Mouse (Mus musculus) hindbrain, postnatal 0 days (tissue): ENCODE data around the gene Gm17428. TPM values are rescaled to one million over a fixed set of nuclear protein-coding genes. Genes with fewer than 3 reads are reported as not detected.
A peak's percentile ranks its signal among the peaks of the same experiment; 100 is the strongest.
"Not testable (repeated sequence)": the region's sequence is repeated elsewhere in the genome, so short reads cannot be mapped to it uniquely, and the experiment has no call there.

Experiments used
- ATAC-seq: fragments of 200-750 bp; cut with Nextera tagmentation; 2 replicates; pipeline ENCODE4 v1.8.0; 2017; ENCODE audit warnings: mild to moderate bottlenecking, moderate TSS enrichment, moderate library complexity
- DNase-seq: peaks from one replicate; pipeline ENCODE4 v3.0.0-alpha.2; 2015; ENCODE audit warnings: low spot score
- H3K27ac ChIP-seq: fragments of 300-500 bp; sonication (generic); 2 replicates; pipeline ENCODE4 v1.5.1; 2014; ENCODE audit warnings: mild to moderate bottlenecking
- H3K27me3 ChIP-seq: fragments of 300-500 bp; sonication (generic); 2 replicates; pipeline ENCODE4 v1.6.1; 2014; ENCODE audit warnings: low read length, mixed read lengths; ENCODE audit not compliant: insufficient read depth
- H3K36me3 ChIP-seq: fragments of 300-500 bp; sonication (generic); 2 replicates; pipeline ENCODE4 v1.6.1; 2014; ENCODE audit warnings: low read length, mixed read lengths; ENCODE audit not compliant: insufficient read depth
- H3K4me1 ChIP-seq: fragments of 300-500 bp; sonication (generic); 2 replicates; pipeline ENCODE4 v1.6.1; 2014; ENCODE audit warnings: antibody characterized with exemption, low read length, mixed read lengths; ENCODE audit not compliant: insufficient read depth
- H3K4me2 ChIP-seq: fragments of 300-500 bp; sonication (generic); 2 replicates; pipeline ENCODE4 v1.6.1; 2014; ENCODE audit warnings: low read depth, mild to moderate bottlenecking, low read length, moderate library complexity, mixed read lengths
- H3K4me3 ChIP-seq: fragments of 300-500 bp; sonication (generic); 2 replicates; pipeline ENCODE4 v1.5.1; 2014; ENCODE audit warnings: low read length
- H3K9ac ChIP-seq: fragments of 300-500 bp; sonication (generic); replicated peaks from 2 replicates; pipeline ENCODE4 v1.6.1; 2014; ENCODE audit warnings: mild to moderate bottlenecking, low read length, moderate library complexity, mixed read lengths
- H3K9me3 ChIP-seq: fragments of 300-500 bp; sonication (generic); 2 replicates; pipeline ENCODE4 v1.6.1; 2016; ENCODE audit warnings: low read length, mixed read lengths
- CTCF ChIP-seq: IDR thresholded peaks from 2 replicates; pipeline ENCODE4 v1.5.1; 2016; ENCODE audit warnings: antibody characterized with exemption, control low read depth, low read depth
- WGBS: fragments of 180-500 bp; shearing (Covaris S2); extraction: QIAGEN DNeasy Blood & Tissue Kit; methylation state at CpG from one replicate; pipeline ENCODE4 v1.1.7; 2014; 5-methylcytosine and 5-hydroxymethylcytosine counted together
- polyA plus RNA-seq: library from polyadenylated mRNA; unstranded; fragments of >200 nt; fragmentation: Nextera tagmentation; extraction: Ambion mirVana; gene quantifications from 2 replicates; pipeline ENCODE4 v1.2.1, GENCODE M21; 2015
- total RNA-seq: library from RNA; depleted of rRNA; stranded (reverse); fragments of >200 nt; gene quantifications from 2 replicates; pipeline ENCODE4 v1.2.3, GENCODE M21; 2014

Gm17428 gene
- total and polyA plus RNA-seq, 2 experiments from 2014 or later: not detected

- Histone ChIP-seq H3K4me1 (no peaks in the 10 kb centered on the region), H3K9ac (no peak overlapping the region), H3K27me3 (no peaks in the 10 kb centered on the region), H3K4me3 (no peak overlapping the region), H3K36me3 (no peaks in the 10 kb centered on the region), H3K4me2 (no peak overlapping the region), H3K9me3 (no peaks in the 10 kb centered on the region), H3K27ac (no peak overlapping the region)
- DNase-seq (no peak), ATAC-seq (no peak)
- no peak for TF ChIP-seq CTCF
- WGBS: 86% methylated on average over 3 of the region's 3 CpGs
Measured at GRCm38 (mm10) chr14:54967874-54968273, 8.9 kb upstream of the Gm17428 start.

- DNase-seq (no peak), ATAC-seq (no peak)
- Histone ChIP-seq H3K4me1 (no peaks in the 10 kb centered on the region), H3K27me3 (no peaks in the 10 kb centered on the region), H3K27ac (no peak overlapping the region), H3K4me3 (no peak overlapping the region), H3K9ac (no peak overlapping the region), H3K4me2 (no peak overlapping the region), H3K9me3 (no peaks in the 10 kb centered on the region), H3K36me3 (no peaks in the 10 kb centered on the region)
- no peak for TF ChIP-seq CTCF
Measured at GRCm38 (mm10) chr14:54968344-54968743, 8.4 kb upstream of the Gm17428 start.

DNA sequence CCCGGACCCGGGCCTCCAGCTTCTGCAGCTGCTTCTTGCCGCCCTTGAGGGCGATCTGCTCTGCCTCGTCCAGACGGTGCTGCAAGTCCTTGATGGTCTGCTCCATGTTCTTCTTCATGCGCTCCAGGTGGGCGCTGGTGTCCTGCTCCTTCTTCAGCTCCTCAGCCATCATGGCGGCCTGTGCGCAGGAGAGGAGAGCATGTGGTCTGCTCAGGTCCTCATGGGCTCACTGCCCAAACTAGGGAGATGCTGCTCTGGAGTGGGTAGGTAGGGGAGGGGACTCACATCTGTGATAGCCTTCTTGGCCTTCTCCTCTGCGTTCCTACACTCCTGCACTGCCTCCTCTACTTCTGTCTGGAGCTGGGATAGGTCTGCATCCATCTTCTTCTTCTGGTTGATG, 3.9 kb upstream of the Gm17428 start:
- not testable (repeated sequence) for H3K4me2 ChIP-seq
- 97% methylated on average over 7 of the region's 11 CpGs for WGBS

GRCm38 (mm10) chr14:54974068-54974791, 2.5 kb upstream of the Gm17428 start:
- H3K9me3 ChIP-seq: no peaks in the 10 kb centered on the region
- no peaks in the 10 kb centered on the region for H3K36me3 ChIP-seq
- no peak overlapping the region for H3K4me2 ChIP-seq
- no peak overlapping the region for H3K9ac ChIP-seq
- H3K27ac ChIP-seq: peak overlapping the region; percentile 82
- ATAC-seq (peak; percentile 74), DNase-seq (peak; percentile 81)
- no peaks in the 10 kb centered on the region for H3K27me3 ChIP-seq
- H3K4me3 ChIP-seq: no peak overlapping the region
- WGBS: 54% methylated on average over 6 of the region's 6 CpGs
- TF ChIP-seq CTCF: no peak
- H3K4me1 ChIP-seq: peaks cover 6% of the 10 kb centered on the region; the same call in 1 of the 2 replicates

More for the DNA sequence above, 3.9 kb upstream of the Gm17428 start:
- not testable (repeated sequence) for H3K4me1 ChIP-seq, DNase-seq, H3K9me3 ChIP-seq, H3K4me3 ChIP-seq, H3K9ac ChIP-seq, H3K27me3 ChIP-seq, ATAC-seq, H3K36me3 ChIP-seq
- H3K27ac ChIP-seq: peak overlapping the region; percentile 82; the same call in 1 of the 2 replicates

GRCm38 (mm10) chr14:54978664-54979063, 1.9 kb downstream of the Gm17428 start:
- TF ChIP-seq CTCF: no peak
- 89% methylated on average over 8 of the region's 8 CpGs for WGBS
- Histone ChIP-seq H3K4me1 (peaks cover 6% of the 10 kb centered on the region; the same call in 1 of the 2 replicates), H3K27ac (no peak overlapping the region), H3K4me3 (no peak overlapping the region), H3K4me2 (no peak overlapping the region), H3K9ac (no peak overlapping the region), H3K9me3 (no peaks in the 10 kb centered on the region), H3K27me3 (no peaks in the 10 kb centered on the region), H3K36me3 (no peaks in the 10 kb centered on the region)
- DNase-seq (no peak), ATAC-seq (no peak)

DNA sequence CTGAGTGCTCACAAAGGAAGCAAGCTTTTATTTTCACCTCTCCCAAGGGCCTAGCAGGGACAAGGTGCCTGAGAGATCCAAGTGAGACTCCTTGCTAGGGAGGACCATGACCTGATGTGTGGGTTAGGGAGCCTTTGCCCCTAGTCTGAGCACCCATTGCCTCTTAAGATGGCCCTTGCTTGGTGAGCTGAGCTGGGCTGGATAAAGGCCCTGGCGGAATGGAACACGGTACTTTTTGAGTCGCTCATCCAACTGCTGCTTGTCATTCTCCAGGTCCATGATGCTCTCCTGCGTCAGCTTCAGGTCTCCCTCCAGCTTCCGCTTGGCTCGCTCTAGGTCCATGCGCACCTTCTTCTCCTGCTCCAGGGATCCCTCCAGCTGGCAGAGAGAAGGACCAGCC, 5.2 kb downstream of the Gm17428 start:
- Histone ChIP-seq H3K27ac (no peak overlapping the region), H3K4me2 (no peak overlapping the region), H3K36me3 (no peaks in the 10 kb centered on the region), H3K27me3 (no peaks in the 10 kb centered on the region), H3K9ac (no peak overlapping the region), H3K4me1 (no peaks in the 10 kb centered on the region), H3K4me3 (no peak overlapping the region), H3K9me3 (no peaks in the 10 kb centered on the region)
- 100% methylated on average over 7 of the region's 7 CpGs for WGBS
- DNase-seq (no peak), ATAC-seq (no peak)
- no peak for TF ChIP-seq CTCF

DNA sequence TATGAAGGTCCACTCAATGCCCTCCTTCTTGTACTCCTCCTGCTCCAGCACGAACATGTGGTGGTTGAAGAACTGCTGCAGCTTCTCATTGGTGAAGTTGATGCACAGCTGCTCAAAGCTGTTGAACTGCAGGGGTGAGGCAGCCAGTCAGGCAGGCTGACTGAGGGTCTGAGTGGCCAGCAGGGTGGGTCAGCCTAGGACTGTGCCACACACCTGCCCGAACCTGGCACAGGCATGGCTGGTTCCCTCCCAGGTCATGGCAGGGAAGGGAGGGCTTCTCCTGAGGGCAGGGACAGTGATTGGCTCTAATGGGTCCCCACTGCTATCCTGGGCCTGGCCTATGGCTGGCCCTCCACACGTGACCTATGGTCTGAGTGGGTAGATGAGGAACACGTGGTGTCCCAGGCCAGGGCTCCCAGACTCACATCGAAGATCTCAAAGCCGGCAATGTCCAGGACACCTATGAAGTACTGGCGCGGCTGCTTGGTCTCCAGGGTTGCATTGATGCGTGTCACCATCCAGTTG, 11.7 kb downstream of the Gm17428 start:
- not testable (repeated sequence) for H3K4me1 ChIP-seq, H3K4me3 ChIP-seq, ATAC-seq, H3K9me3 ChIP-seq, H3K9ac ChIP-seq, H3K4me2 ChIP-seq, H3K27ac ChIP-seq, DNase-seq, H3K36me3 ChIP-seq, H3K27me3 ChIP-seq
- WGBS: 91% methylated on average over 9 of the region's 9 CpGs
